Mouse (Mus musculus) C2C12 (cell line): Measurements from ENCODE around the gene Trpc3. TPM values are rescaled to one million over a fixed set of nuclear protein-coding genes. Genes with fewer than 3 reads are reported as not detected.
"Not testable (repeated sequence)": the region's sequence is repeated elsewhere in the genome, so short reads cannot be mapped to it uniquely, and the experiment has no call there.

ENCODE experiments used
- H3K27me3 ChIP-seq: one replicate; pipeline ENCODE4 v1.6.1; 2011; ENCODE audit not compliant: control insufficient read depth, insufficient read depth, insufficient read length
- H3K36me3 ChIP-seq: one replicate; pipeline ENCODE4 v1.6.1; 2011; ENCODE audit not compliant: control insufficient read depth, insufficient read depth
- H3K4me3 ChIP-seq: one replicate; pipeline ENCODE4 v1.5.1; 2011; ENCODE audit warnings: mild to moderate bottlenecking, control low read depth; ENCODE audit not compliant: poor library complexity, insufficient read depth, severe bottlenecking
- H3K79me2 ChIP-seq: one replicate; pipeline ENCODE4 v1.6.1; 2011; ENCODE audit not compliant: control insufficient read depth, insufficient read depth
- H3K79me3 ChIP-seq: one replicate; pipeline ENCODE4 v1.6.1; 2011; ENCODE audit warnings: low read depth, control low read depth
- H3ac ChIP-seq: one replicate; pipeline ENCODE3; 2011; ENCODE audit warnings: low read depth; ENCODE audit not compliant: control insufficient read depth, insufficient read length
- CEBPB ChIP-seq: IDR thresholded peaks from one replicate; pipeline ENCODE4 v1.6.1; 2011; ENCODE audit warnings: low read depth, mild to moderate bottlenecking, control low read depth, moderate library complexity
- CTCF ChIP-seq: IDR thresholded peaks from one replicate; pipeline ENCODE4 v1.5.1; 2011; ENCODE audit not compliant: control insufficient read depth, insufficient read depth, insufficient read length
- FOSL1 ChIP-seq: IDR thresholded peaks from one replicate; pipeline ENCODE4 v1.8.0; 2011; ENCODE audit warnings: mild to moderate bottlenecking, low read length; ENCODE audit not compliant: poor library complexity, insufficient read depth, severe bottlenecking
- MAX ChIP-seq: IDR thresholded peaks from one replicate; pipeline ENCODE4 v1.6.1; 2011; ENCODE audit warnings: mild to moderate bottlenecking, control low read depth
- MYOD1 ChIP-seq: IDR thresholded peaks from one replicate; pipeline ENCODE4 v1.6.1; 2011; ENCODE audit warnings: low read depth; ENCODE audit not compliant: control insufficient read depth, insufficient read length
- MYOG ChIP-seq: IDR thresholded peaks from one replicate; pipeline ENCODE4 v1.6.1; 2011; ENCODE audit not compliant: control insufficient read depth, insufficient read length; ENCODE audit errors: extremely low read depth
- USF1 ChIP-seq: IDR thresholded peaks from one replicate; pipeline ENCODE4 v1.6.1; 2011; ENCODE audit warnings: low read depth, mild to moderate bottlenecking, control low read depth, moderate library complexity
- polyA plus RNA-seq: library from polyadenylated mRNA; unstranded; fragments of >200 nt; fragmentation: generic; extraction: Trizol; gene quantifications from one replicate; pipeline ENCODE4 v1.2.1, GENCODE M21; 2012; ENCODE audit warnings: missing spikeins

The Trpc3 gene
- polyA plus RNA-seq, 1 experiment = not detected

DNA sequence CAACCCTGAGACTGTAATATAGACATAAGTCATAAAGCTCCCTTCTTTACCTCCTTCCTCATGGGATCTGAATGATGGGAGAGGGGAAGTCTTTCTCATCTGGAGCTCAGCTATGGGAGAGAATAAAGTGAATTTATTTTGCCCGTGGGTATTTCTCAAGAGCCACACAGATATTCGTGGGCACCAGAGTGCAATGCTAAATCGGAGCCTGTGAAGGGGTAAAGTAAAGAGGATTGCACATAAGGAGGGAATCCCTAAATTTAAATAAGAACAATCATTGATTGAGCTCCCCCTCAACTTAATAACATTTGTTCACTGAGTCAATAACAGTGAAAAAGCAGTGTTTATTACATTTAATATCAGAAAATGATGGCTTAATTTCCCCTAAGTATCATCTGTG lies 19.6 kb upstream of the Trpc3 start:
- no peaks in the 10 kb centered on the region for H3K36me3 ChIP-seq
- no peak for TF ChIP-seq MAX
- no peak for TF ChIP-seq CTCF
- TF ChIP-seq CEBPB = no peak
- no peak for TF ChIP-seq FOSL1
- no peak for TF ChIP-seq MYOD1
- no peak overlapping the region for H3ac ChIP-seq

DNA sequence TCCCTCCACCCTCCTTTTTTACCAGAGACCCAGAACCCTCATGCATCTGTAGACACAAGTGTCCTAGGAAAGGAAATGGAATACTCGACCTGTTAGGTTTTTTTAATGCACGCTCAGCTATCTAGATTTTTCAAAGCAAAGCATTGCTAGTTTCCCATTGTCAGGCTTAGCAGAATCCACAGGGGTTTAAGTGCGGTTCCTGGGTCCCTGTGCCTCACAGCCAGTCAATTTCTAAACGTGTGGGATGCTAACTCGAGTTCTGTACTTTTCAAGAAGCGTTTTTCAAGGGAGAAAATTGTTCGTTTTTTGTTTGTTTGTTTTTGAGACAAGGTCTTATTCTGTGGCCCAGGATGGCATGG lies 304 bp upstream of the Trpc3 start:
- H3K27me3 ChIP-seq = peaks cover 26% of the 10 kb centered on the region
- no peak overlapping the region for H3ac ChIP-seq
- H3K36me3 ChIP-seq = no peaks in the 10 kb centered on the region
- no peak for TF ChIP-seq USF1
- TF ChIP-seq MYOG = no peak
- TF ChIP-seq CEBPB = no peak
- no peak for TF ChIP-seq FOSL1
- TF ChIP-seq MAX = no peak
- no peak for TF ChIP-seq MYOD1
- no peak for TF ChIP-seq CTCF
- no peaks in the 10 kb centered on the region for H3K79me3 ChIP-seq
- H3K4me3 ChIP-seq = no peak overlapping the region
- no peaks in the 10 kb centered on the region for H3K79me2 ChIP-seq

More for the DNA sequence above, 19.6 kb upstream of the Trpc3 start:
- no peaks in the 10 kb centered on the region for H3K27me3 ChIP-seq
- H3K4me3 ChIP-seq = no peak overlapping the region
- H3K79me2 ChIP-seq = no peaks in the 10 kb centered on the region
- H3K79me3 ChIP-seq = no peaks in the 10 kb centered on the region

DNA sequence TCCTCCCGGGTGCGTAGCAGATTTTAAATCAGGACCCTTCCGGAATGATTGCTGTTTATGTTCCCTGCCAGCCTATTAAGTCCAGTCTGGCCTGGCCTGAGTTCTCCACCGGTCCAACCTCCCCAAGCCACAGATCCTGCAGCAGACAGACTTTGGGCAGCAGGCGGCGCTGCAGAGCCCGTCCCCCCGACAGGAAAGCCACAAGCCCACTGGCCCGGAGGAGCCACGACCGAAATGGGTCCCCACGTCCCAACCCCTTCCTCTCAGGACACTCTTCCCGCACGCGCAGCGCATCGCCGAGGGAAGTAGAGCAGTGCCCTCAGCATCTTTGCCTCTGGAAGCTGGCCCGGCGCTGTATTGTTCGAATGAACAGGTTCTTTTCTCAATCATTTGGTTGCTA lies 1.1 kb downstream of the Trpc3 start:
- no peak overlapping the region for H3K4me3 ChIP-seq
- TF ChIP-seq MAX (no peak), CTCF (peak; percentile 31)

DNA sequence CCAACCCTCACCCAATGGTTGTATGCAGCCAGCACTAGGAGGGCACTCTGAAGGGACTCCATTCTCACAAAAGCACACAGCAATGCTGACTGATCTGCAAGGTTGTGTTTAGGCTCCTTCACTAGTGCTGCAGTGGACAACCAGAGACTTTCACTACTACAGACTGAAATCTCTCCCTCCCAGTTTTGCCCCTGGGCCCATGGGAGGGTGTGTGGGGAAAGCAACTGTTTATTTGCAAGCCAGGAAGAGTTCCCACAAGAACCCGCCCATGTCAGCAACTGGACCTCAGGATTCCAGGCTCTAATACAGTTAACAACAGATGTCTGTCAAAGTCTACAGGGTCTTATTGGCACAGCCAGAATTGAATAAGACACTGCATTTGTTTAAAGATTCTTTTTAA lies 14.1 kb downstream of the Trpc3 start:
- Histone ChIP-seq H3K27me3 (no peaks in the 10 kb centered on the region), H3K36me3 (no peaks in the 10 kb centered on the region), H3K4me3 (no peak overlapping the region), H3K79me3 (no peaks in the 10 kb centered on the region), H3K79me2 (no peaks in the 10 kb centered on the region), H3ac (no peak overlapping the region)
- no peak for TF ChIP-seq MYOG
- TF ChIP-seq USF1 = no peak
- no peak for TF ChIP-seq CEBPB
- TF ChIP-seq FOSL1 = no peak
- TF ChIP-seq MAX = no peak
- TF ChIP-seq MYOD1 = no peak
- TF ChIP-seq CTCF = no peak

More for the DNA sequence above, 1.1 kb downstream of the Trpc3 start:
- H3K79me2 ChIP-seq = no peaks in the 10 kb centered on the region
- no peaks in the 10 kb centered on the region for H3K36me3 ChIP-seq
- H3K27me3 ChIP-seq = peaks cover 26% of the 10 kb centered on the region
- H3K79me3 ChIP-seq = no peaks in the 10 kb centered on the region
- H3ac ChIP-seq = no peak overlapping the region

DNA sequence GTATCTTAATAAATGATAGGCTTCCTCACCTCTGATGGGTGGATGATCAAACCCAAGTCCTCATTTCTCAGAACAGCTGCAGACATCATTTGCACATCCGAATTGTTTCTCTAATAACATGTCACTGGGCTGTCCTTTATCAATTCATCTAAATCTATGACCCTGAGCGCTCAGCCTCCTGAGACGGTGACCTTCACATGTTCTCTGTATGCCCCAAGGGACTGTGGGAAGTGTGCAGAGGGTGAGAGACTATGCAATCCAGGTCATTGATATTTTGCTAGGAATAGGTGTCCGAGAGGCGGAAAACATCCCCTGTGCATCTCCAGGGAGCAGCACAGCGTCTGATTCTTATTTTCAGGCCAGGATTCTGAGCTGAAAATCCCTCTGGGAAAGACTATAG lies 22.2 kb downstream of the Trpc3 start:
- Histone ChIP-seq H3K4me3 (no peak overlapping the region), H3K79me3 (no peaks in the 10 kb centered on the region), H3K79me2 (no peaks in the 10 kb centered on the region), H3K27me3 (no peaks in the 10 kb centered on the region), H3K36me3 (no peaks in the 10 kb centered on the region), H3ac (no peak overlapping the region)
- no peak for TF ChIP-seq CEBPB
- TF ChIP-seq CTCF = no peak
- TF ChIP-seq MYOD1 = no peak
- TF ChIP-seq USF1 = no peak
- TF ChIP-seq FOSL1 = no peak
- TF ChIP-seq MAX = no peak
- no peak for TF ChIP-seq MYOG

DNA sequence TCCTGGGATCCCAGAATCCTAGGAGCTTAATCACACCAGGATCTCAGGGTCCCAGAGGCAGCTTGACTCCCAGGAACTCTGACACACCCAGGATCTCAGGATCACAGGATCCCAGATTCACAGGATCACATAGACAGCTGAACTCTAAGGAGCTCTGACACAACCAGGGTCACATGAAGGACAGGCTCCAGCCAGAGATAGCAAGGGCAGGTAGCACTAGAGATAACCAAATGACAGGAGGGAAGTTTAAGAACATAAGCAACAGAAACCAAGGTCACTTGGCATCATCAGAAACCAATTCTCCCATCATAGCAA lies 44.8 kb downstream of the Trpc3 start:
- H3K27me3 ChIP-seq, H3K79me2 ChIP-seq, H3K4me3 ChIP-seq, H3K36me3 ChIP-seq, H3K79me3 ChIP-seq, H3ac ChIP-seq: not testable (repeated sequence)
